Mouse (Mus musculus) intestine, embryonic 15.5 days (tissue): Measurements from ENCODE around the gene Rftn2. TPM values are rescaled to one million over a fixed set of nuclear protein-coding genes. Genes with fewer than 3 reads are reported as not detected.

Experiments used
- ATAC-seq: fragments of 200-750 bp; cut with Nextera tagmentation; 2 replicates; pipeline ENCODE4 v1.8.0; 2017; ENCODE audit warnings: moderate TSS enrichment, moderate library complexity
- H3K27ac ChIP-seq: fragments of 300-500 bp; sonication (generic); 2 replicates; pipeline ENCODE4 v1.5.1; 2015; ENCODE audit warnings: mild to moderate bottlenecking, inconsistent platforms
- H3K27me3 ChIP-seq: fragments of 300-500 bp; sonication (generic); replicated peaks from 2 replicates; pipeline ENCODE4 v1.6.1; 2015; ENCODE audit warnings: inconsistent platforms
- H3K36me3 ChIP-seq: fragments of 300-500 bp; sonication (generic); 2 replicates; pipeline ENCODE4 v1.6.1; 2015; ENCODE audit warnings: inconsistent platforms
- H3K4me1 ChIP-seq: fragments of 300-500 bp; sonication (generic); replicated peaks from 2 replicates; pipeline ENCODE4 v1.6.1; 2015; ENCODE audit warnings: inconsistent platforms
- H3K4me2 ChIP-seq: fragments of 300-500 bp; sonication (generic); replicated peaks from 2 replicates; pipeline ENCODE4 v1.6.1; 2015; ENCODE audit warnings: mild to moderate bottlenecking, inconsistent platforms
- H3K4me3 ChIP-seq: fragments of 300-500 bp; sonication (generic); replicated peaks from 2 replicates; pipeline ENCODE4 v1.5.1; 2015; ENCODE audit warnings: inconsistent platforms
- H3K9ac ChIP-seq: fragments of 300-500 bp; sonication (generic); 2 replicates; pipeline ENCODE4 v1.6.1; 2015; ENCODE audit warnings: inconsistent platforms
- H3K9me3 ChIP-seq: fragments of 300-500 bp; sonication (generic); 2 replicates; pipeline ENCODE4 v1.6.1; 2016; ENCODE audit warnings: inconsistent platforms
- WGBS: fragments of 180-500 bp; shearing (Covaris S2); methylation state at CpG from one replicate; pipeline ENCODE4 v1.1.7; 2015; 5-methylcytosine and 5-hydroxymethylcytosine counted together
- polyA plus RNA-seq: library from polyadenylated mRNA; unstranded; fragments of >200 nt; fragmentation: Nextera tagmentation; extraction: Ambion mirVana; gene quantifications from 2 replicates; pipeline ENCODE4 v1.2.1, GENCODE M21; 2015

Gene Rftn2
- polyA plus RNA-seq, 1 experiment from 2014 or later = 9.8 TPM

DNA sequence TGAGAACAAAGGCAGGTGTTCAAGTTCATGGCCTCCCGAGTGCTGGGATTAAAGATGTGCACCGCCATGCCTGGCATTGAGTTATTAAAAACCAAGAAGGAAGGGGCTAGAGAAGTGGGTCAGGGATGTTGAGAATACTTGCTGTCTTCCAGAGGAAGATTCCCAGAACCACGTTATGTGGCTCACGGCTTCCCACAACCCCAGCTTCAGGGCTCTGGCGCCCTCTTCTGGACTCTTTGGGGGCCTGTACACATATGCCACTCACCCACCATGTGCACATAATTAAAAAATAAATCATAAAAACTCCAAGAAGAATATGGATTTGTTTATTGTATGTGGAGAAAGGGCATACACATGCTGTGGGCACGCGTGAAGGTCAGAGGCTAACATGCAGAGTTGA, 64.7 kb downstream of the Rftn2 start:
- Histone ChIP-seq H3K4me1 (no peaks in the 10 kb centered on the region), H3K9me3 (no peaks in the 10 kb centered on the region), H3K4me2 (no peak overlapping the region), H3K4me3 (no peak overlapping the region), H3K27me3 (no peaks in the 10 kb centered on the region), H3K9ac (no peak overlapping the region), H3K27ac (no peak overlapping the region), H3K36me3 (no peaks in the 10 kb centered on the region)
- WGBS = 77% methylated on average over 7 of the region's 7 CpGs
- ATAC-seq = no peak

DNA sequence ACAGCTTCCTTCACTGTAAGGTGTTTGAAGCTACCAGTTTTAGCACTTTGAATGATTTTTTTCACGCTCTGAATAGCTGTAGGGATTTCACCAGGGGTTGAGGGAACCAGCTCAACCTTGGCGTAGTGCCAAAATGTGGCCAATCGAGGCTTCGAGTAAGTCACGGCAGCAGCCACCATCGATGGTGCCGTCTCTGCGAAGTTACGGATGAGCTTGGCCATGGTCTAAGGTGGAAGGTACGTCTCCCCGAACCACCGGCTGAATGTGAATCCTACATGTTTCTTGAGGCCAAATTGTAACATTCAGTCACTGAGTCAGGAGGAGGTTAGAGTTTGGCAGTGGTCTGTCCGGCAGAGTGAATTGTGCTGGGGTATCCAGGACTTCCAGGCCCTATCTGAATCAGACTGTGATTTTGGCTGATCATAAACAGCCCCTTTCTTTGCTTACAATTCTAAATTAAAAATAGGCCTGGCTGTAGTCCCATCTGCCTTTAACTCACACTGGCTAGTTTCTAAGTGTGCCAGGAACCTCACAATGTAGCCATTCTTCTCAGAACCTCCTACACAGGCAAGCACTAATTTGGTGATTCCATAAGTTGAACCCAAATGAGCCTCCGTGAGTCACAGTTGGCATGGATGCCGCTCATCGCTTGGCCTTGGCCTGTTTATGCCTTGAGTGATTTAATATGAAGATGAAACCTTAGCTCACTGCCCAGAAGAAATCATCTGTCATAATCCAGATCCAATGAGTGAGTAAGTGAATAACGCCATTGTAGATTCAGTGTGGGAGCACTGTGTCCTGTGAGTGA, 65.5 kb downstream of the Rftn2 start:
- Histone ChIP-seq H3K4me2 (no peak overlapping the region), H3K27ac (no peak overlapping the region), H3K9me3 (no peaks in the 10 kb centered on the region), H3K27me3 (no peaks in the 10 kb centered on the region), H3K4me1 (no peaks in the 10 kb centered on the region), H3K4me3 (no peak overlapping the region), H3K9ac (no peak overlapping the region), H3K36me3 (peaks cover 7% of the 10 kb centered on the region)
- ATAC-seq = no peak
- WGBS = 87% methylated on average over 17 of the region's 17 CpGs

DNA sequence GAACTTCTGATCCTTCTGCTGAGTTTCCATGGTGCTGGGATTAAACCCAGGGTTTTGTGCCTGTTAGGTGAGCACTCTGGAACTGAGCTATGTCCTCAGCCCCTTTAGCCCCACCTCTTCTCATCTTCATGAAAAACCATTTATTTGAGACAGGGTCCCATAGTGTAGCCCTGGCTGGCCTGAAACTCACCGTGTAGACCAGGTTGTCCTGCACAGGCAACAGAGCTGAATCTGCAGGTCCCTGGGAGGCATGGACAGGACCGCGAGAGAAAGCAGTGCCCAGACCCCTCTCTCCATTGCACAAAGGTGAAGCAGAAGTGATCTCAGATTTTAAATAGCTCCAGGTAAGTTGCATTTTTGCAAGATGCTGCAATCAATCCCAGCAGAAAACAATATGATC, 66.4 kb downstream of the Rftn2 start:
- WGBS = 90% methylated on average over 3 of the region's 3 CpGs
- peaks cover 12% of the 10 kb centered on the region for H3K36me3 ChIP-seq
- ATAC-seq = no peak

DNA sequence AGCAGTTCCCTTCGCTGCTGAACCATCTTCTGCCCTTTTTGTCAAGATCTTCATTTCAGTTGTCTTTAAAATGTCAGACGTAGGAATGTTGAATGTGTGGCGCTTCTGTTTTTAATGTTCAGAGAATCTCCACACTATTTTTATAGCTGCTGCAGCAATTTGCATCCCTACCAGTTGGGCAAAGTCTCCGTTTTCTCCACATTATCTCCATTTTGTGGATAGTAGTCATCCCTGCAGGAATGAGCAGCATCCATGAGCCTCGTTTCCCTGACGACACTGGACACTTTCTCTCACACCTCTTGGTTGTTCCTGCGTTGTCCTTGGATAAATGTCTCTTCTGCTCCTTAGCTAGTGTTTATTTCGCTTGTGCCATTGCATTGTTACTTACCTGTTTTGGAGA, 67.8 kb downstream of the Rftn2 start:
- H3K9me3 ChIP-seq = no peaks in the 10 kb centered on the region
- no peak overlapping the region for H3K4me2 ChIP-seq
- no peak overlapping the region for H3K9ac ChIP-seq
- peaks cover 14% of the 10 kb centered on the region for H3K36me3 ChIP-seq
- 91% methylated on average over 8 of the region's 8 CpGs for WGBS
- H3K27ac ChIP-seq = no peak overlapping the region
- H3K27me3 ChIP-seq = no peaks in the 10 kb centered on the region
- no peak overlapping the region for H3K4me3 ChIP-seq
- no peak for ATAC-seq
- H3K4me1 ChIP-seq = no peaks in the 10 kb centered on the region

More for the DNA sequence above, 66.4 kb downstream of the Rftn2 start:
- H3K4me3 ChIP-seq = no peak overlapping the region
- H3K9me3 ChIP-seq = no peaks in the 10 kb centered on the region
- H3K27ac ChIP-seq = no peak overlapping the region
- H3K4me1 ChIP-seq = no peaks in the 10 kb centered on the region
- H3K27me3 ChIP-seq = no peaks in the 10 kb centered on the region
- no peak overlapping the region for H3K9ac ChIP-seq
- no peak overlapping the region for H3K4me2 ChIP-seq

DNA sequence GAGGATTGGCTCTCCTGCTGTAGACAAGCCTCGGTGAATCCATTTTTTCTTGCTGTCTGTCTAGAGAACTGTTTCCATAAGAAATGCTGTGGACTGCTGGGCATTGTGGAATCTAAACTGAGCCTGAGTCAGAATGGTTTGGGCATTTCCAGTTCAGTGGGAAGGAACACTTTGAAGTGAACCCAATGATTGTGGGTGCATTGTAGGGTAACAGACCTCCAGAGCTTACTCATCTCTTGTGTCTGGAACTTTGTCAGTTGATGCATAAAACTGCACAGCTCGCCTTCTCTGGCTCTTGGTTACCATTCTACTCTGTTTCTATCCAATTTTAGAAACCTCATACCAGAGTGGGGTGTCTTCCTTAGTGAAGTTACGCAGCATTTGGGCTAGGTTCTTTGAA, 68.4 kb downstream of the Rftn2 start:
- H3K27me3 ChIP-seq = no peaks in the 10 kb centered on the region
- no peaks in the 10 kb centered on the region for H3K9me3 ChIP-seq
- no peak overlapping the region for H3K4me2 ChIP-seq
- no peak overlapping the region for H3K9ac ChIP-seq
- H3K4me3 ChIP-seq = no peak overlapping the region
- peaks cover 14% of the 10 kb centered on the region for H3K36me3 ChIP-seq
- ATAC-seq = no peak
- H3K4me1 ChIP-seq = no peaks in the 10 kb centered on the region
- no peak overlapping the region for H3K27ac ChIP-seq
- WGBS = 92% methylated on average over 3 of the region's 3 CpGs

DNA sequence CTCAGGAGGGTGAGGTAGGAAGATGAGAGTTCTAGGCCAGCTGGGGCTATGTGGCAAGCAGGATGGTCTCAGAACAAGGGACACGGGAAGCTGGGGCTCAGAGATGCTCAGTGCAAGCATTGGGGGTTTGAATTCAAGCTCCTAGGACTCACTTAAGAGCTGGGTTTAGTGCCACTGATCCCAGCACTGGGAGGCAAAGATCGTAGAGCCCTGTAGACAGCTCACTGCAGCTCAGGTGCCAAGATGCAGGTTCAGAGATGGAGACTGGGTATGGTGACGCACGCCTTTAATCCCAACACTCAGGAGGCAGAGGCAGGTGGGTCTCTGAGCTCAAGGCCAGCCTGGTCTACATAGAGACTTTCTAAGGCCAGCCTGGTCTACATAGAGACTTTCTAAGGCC, 69.3 kb downstream of the Rftn2 start:
- WGBS = 92% methylated on average over 4 of the region's 4 CpGs
- Histone ChIP-seq H3K9ac (no peak overlapping the region), H3K27ac (no peak overlapping the region), H3K4me3 (no peak overlapping the region), H3K27me3 (no peaks in the 10 kb centered on the region), H3K9me3 (no peaks in the 10 kb centered on the region), H3K4me1 (no peaks in the 10 kb centered on the region), H3K36me3 (peaks cover 15% of the 10 kb centered on the region), H3K4me2 (no peak overlapping the region)
- no peak for ATAC-seq

DNA sequence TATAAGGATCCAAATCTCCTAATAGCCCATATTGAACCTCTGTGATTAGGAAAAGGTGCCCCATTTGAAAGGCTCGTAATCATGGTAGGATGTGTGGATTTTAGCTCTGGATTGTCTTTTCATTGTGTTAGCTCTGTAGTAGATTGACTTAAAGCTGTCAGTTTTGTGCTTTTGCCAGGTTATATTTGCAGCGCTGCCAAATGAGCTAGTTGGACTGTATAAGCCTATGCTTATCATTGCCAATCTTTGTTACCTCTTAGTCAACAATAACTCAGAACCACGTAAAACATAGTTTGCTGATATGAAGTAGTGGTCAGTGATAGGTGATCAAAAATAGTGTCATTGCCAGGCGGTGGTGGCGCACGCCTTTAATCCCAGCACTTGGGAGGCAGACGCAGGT, 81.0 kb downstream of the Rftn2 start:
- H3K36me3 ChIP-seq = peaks cover 16% of the 10 kb centered on the region
- H3K27ac ChIP-seq = no peak overlapping the region
- H3K4me3 ChIP-seq = no peak overlapping the region
- H3K27me3 ChIP-seq = no peaks in the 10 kb centered on the region
- no peak overlapping the region for H3K9ac ChIP-seq
- no peaks in the 10 kb centered on the region for H3K9me3 ChIP-seq
- no peaks in the 10 kb centered on the region for H3K4me1 ChIP-seq
- no peak overlapping the region for H3K4me2 ChIP-seq
- 90% methylated on average over 7 of the region's 7 CpGs for WGBS
- ATAC-seq = no peak

DNA sequence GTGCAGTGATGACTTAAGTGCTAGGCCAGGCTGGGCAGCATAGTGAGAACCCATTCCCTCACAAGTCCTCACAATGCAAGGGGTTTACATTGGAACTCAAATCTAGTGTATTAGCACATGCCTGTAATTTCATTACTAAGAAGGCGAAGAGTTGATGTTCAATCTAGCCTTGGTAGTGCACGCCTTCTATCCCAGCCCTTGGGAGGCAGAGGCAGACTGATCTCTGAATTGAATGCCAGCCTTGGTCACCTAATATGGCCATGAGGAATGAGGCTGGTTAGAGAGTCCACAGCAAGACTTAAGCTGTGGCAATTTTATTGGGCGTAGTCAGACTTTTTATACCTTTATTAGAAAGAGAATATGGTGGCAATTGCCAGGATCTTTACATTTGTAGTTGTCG, 82.2 kb downstream of the Rftn2 start:
- Histone ChIP-seq H3K4me3 (no peak overlapping the region), H3K27ac (no peak overlapping the region), H3K4me2 (no peak overlapping the region), H3K36me3 (peaks cover 12% of the 10 kb centered on the region), H3K9me3 (no peaks in the 10 kb centered on the region), H3K27me3 (no peaks in the 10 kb centered on the region), H3K9ac (no peak overlapping the region), H3K4me1 (no peaks in the 10 kb centered on the region)
- no peak for ATAC-seq
- WGBS = 98% methylated on average over 4 of the region's 4 CpGs

DNA sequence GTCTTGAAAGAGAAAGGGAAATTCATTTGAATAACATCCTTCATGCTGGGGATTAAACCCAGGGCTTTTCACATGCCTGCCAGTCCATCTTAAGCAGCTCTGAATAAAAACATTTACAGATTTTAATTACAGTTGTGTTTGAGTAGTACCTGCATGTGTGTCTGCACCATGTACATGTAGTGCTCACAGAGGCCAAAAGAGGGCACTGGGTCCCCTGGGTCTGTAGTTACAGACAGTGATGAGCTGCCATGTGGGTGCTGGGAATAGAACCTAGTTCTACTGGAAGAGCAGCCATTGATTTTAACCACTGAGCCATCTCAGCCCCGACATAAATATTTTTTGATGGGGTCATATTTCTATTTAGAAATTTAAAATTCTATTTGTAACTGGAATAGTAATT, 90.7 kb downstream of the Rftn2 start:
- no peak overlapping the region for H3K4me3 ChIP-seq
- WGBS = 95% methylated on average over 1 of the region's 1 CpGs
- no peaks in the 10 kb centered on the region; the same call in 1 of the 2 replicates for H3K9me3 ChIP-seq
- no peak overlapping the region for H3K27ac ChIP-seq
- H3K4me1 ChIP-seq = peaks cover 7% of the 10 kb centered on the region; the same call in 1 of the 2 replicates
- H3K36me3 ChIP-seq = 0 out of 2 replicates have a peak, but pooled peaks cover 3% of the 10 kb centered on the region
- no peak overlapping the region for H3K9ac ChIP-seq
- H3K27me3 ChIP-seq = no peaks in the 10 kb centered on the region
- ATAC-seq = no peak
- no peak overlapping the region for H3K4me2 ChIP-seq

DNA sequence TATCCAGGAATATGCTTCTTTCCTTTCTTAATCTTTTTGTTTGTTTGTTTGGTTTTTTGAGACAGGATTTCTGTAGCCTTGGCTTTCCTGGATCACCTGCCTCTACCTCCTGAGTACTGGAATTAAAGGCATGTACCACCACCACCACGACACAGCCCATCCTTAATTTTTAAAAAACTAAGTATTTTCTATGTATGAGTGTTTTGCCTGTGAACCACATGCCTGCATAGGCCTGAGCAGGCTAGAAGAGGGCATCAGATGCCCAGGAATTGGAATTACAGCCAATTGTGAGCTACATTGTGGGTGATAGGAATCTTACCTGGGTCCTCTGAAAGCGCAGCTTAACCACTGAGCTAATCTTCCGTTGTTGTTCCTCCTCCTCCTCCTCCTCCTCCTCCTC, 92.3 kb downstream of the Rftn2 start:
- Histone ChIP-seq H3K9me3 (no peaks in the 10 kb centered on the region; the same call in 1 of the 2 replicates), H3K9ac (no peak overlapping the region), H3K27ac (no peak overlapping the region), H3K36me3 (0 out of 2 replicates have a peak, but pooled peaks cover 3% of the 10 kb centered on the region), H3K4me3 (no peak overlapping the region), H3K4me1 (peaks cover 7% of the 10 kb centered on the region; the same call in 1 of the 2 replicates), H3K4me2 (no peak overlapping the region), H3K27me3 (no peaks in the 10 kb centered on the region)
- no peak for ATAC-seq
- WGBS = 97% methylated on average over 3 of the region's 3 CpGs

DNA sequence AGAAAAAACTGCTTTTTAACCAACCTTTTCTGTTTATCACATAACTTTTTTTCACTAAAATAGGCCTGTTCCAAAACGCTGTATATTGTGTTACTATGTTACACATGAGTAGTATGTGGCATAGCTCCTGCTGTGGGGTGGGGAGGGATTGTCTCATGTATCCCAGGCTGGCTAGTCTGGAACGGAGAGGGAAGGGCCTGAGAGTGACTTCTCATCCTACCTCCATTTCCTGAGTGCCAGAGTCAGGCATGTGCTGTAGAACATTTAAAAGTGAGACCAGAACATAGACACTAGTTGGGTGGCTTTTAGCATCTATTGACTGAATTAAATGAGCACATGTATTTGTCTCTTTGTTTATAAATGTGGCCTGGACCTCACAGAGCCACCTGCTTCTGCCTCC, 93.4 kb downstream of the Rftn2 start:
- Histone ChIP-seq H3K27me3 (no peaks in the 10 kb centered on the region), H3K36me3 (no peaks in the 10 kb centered on the region), H3K9ac (no peak overlapping the region), H3K27ac (no peak overlapping the region), H3K4me1 (peaks cover 7% of the 10 kb centered on the region; the same call in 1 of the 2 replicates), H3K4me3 (no peak overlapping the region), H3K4me2 (peak overlapping the region; percentile 36), H3K9me3 (no peaks in the 10 kb centered on the region; the same call in 1 of the 2 replicates)
- no peak for ATAC-seq
- WGBS = 54% methylated on average over 2 of the region's 2 CpGs

DNA sequence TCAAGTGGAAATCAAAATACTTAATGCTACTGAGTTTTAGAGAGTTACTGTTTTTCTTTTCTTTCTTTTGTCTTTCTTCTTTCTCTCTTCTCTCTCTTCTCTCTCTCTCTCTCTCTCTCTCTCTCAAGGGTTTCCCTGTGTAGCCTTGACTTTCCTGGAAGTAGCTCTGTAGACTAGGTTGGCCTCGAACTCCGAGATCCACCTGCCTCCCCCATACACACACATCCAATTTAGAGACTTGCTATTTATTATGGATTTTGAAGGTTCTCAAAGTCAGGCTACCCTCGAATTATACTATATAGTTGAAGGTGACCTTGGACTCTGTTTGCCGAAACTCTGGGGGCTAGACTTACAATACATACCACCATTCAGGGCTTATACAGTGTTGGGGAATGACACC, 94.3 kb downstream of the Rftn2 start:
- H3K4me3 ChIP-seq = peak overlapping the region; percentile 99
- peak overlapping the region; percentile 59 for H3K4me2 ChIP-seq
- ATAC-seq = no peak
- H3K9ac ChIP-seq = peak overlapping the region; percentile 99; the same call in 1 of the 2 replicates
- WGBS = 53% methylated on average over 4 of the region's 4 CpGs
- H3K36me3 ChIP-seq = no peaks in the 10 kb centered on the region
- no peak overlapping the region for H3K27ac ChIP-seq
- H3K4me1 ChIP-seq = peaks cover 7% of the 10 kb centered on the region; the same call in 1 of the 2 replicates
- H3K27me3 ChIP-seq = no peaks in the 10 kb centered on the region
- no peaks in the 10 kb centered on the region; the same call in 1 of the 2 replicates for H3K9me3 ChIP-seq
